Mouse (Mus musculus): ENCODE measurements around the gene Rbfox2.

DNA sequence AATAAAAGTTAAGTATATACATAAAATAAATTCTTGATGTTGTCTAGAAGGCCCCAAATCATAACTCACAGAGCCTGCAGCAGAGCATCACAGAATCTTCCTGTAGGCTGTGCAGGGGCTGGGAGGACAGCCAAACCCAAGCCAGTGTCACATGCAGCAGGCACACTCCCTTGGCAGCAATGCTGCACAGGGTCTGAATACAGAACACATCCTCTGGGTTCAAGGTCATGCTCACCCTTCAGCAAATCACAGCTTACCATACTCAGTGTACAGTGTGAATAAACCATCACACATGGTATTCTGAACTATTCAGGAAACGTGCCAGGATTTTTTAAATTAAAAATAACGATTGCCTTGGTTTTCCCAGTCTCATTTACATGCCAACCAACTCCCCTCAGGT lies 52.7 kb downstream of the Rbfox2 start:
- TF ChIP-seq CTCF (IDR thresholded peaks at IDR 0.05; ENCODE audit: low read depth, low read length) (no peak; the same call in 1 of the 2 replicates), POLR2A (IDR thresholded peaks at IDR 0.05; ENCODE audit: extremely low read depth, insufficient read depth, low read length) (no peak)

All from liver, adult 2 months (tissue).